Mouse (Mus musculus): ENCODE results near the gene Gm21797. TPM values are rescaled to one million over a fixed set of nuclear protein-coding genes. Genes with fewer than 3 reads are reported as not detected.
"Not testable (repeated sequence)": the region's sequence is repeated elsewhere in the genome, so short reads cannot be mapped to it uniquely, and the experiment has no call there.

Gm21797 gene
- polyA plus RNA-seq (2014; fragmentation: Nextera tagmentation; extraction: Ambion mirVana): not detected in 2 replicates

GRCm38 (mm10) chrY:40775665-40776064 lies at the start of gene Gm21797:
Gm21797 (minus strand) TSS chrY:40775765.
- not testable (repeated sequence) for H3K27me3 ChIP-seq (ENCODE audit: control insufficient read depth, insufficient read depth, low read length); H3K9me3 ChIP-seq (ENCODE audit: control insufficient read depth, low read length); H3K4me2 ChIP-seq (ENCODE audit: low read length); H3K4me1 ChIP-seq (ENCODE audit: control insufficient read depth in 2 of 2, insufficient read depth in 2 of 2, low read length in 2 of 2); H3K9ac ChIP-seq (ENCODE audit: low read length); H3K27ac ChIP-seq (replicated peaks in 1 of 2; ENCODE audit: control insufficient read depth in 1 of 2, insufficient read depth in 1 of 2, low read depth in 2 of 2, low read length in 2 of 2); ATAC-seq (ENCODE audit: insufficient number of reproducible peaks, insufficient read depth, low FRiP score, low read depth); H3K36me3 ChIP-seq (ENCODE audit: control insufficient read depth, insufficient read depth, low read length); H3K4me3 ChIP-seq (ENCODE audit: control insufficient read depth in 1 of 2, insufficient read depth in 1 of 2, low read depth in 1 of 2, low read length in 2 of 2)
- no CpG with 5 or more reads among the region's 3 CpGs for WGBS

GRCm38 (mm10) chrY:40804614-40805013 lies 29.0 kb upstream of the Gm21797 start, which contains the start of gene Gm20795:
Gm20795 (plus strand) TSS chrY:40804914.
- H3K36me3 ChIP-seq (ENCODE audit: control insufficient read depth, insufficient read depth, low read length); H3K9ac ChIP-seq (ENCODE audit: low read length); H3K4me1 ChIP-seq (ENCODE audit: control insufficient read depth in 2 of 2, insufficient read depth in 2 of 2, low read length in 2 of 2); H3K27me3 ChIP-seq (ENCODE audit: control insufficient read depth, insufficient read depth, low read length); H3K27ac ChIP-seq (replicated peaks in 1 of 2; ENCODE audit: control insufficient read depth in 1 of 2, insufficient read depth in 1 of 2, low read depth in 2 of 2, low read length in 2 of 2); H3K4me2 ChIP-seq (ENCODE audit: low read length); H3K9me3 ChIP-seq (ENCODE audit: control insufficient read depth, low read length); ATAC-seq (ENCODE audit: insufficient number of reproducible peaks, insufficient read depth, low FRiP score, low read depth); H3K4me3 ChIP-seq (ENCODE audit: control insufficient read depth in 1 of 2, insufficient read depth in 1 of 2, low read depth in 1 of 2, low read length in 2 of 2): not testable (repeated sequence)

Other genes with a start within 250 kb of the Gm21797 start
- gene Gm21852, start 123.8 kb downstream of the Gm21797 start, polyA plus RNA-seq (2014; fragmentation: Nextera tagmentation; extraction: Ambion mirVana): not detected in 2 replicates
- not detected in 2 replicates for gene Gm20795, start 29.1 kb upstream of the Gm21797 start, polyA plus RNA-seq (2014; fragmentation: Nextera tagmentation; extraction: Ambion mirVana)

Measured in heart, embryonic 14.5 days (tissue).